Mouse (Mus musculus) forebrain, embryonic 12.5 days (tissue): ENCODE data around the gene D10Jhu81e. TPM values are rescaled to one million over a fixed set of nuclear protein-coding genes. Genes with fewer than 3 reads are reported as not detected.

Source experiments
- ATAC-seq: fragments of 200-750 bp; cut with Nextera tagmentation; 2 replicates; pipeline ENCODE4 v1.8.0; 2017; ENCODE audit warnings: moderate TSS enrichment; ENCODE audit not compliant: low FRiP score
- H3K27ac ChIP-seq: fragments of 300-500 bp; sonication (generic); 2 replicates; pipeline ENCODE4 v1.5.1; 2016; ENCODE audit warnings: mild to moderate bottlenecking
- H3K27me3 ChIP-seq: fragments of 300-500 bp; sonication (generic); 2 replicates; pipeline ENCODE4 v1.6.1; 2016; ENCODE audit warnings: mild to moderate bottlenecking
- H3K36me3 ChIP-seq: fragments of 300-500 bp; sonication (generic); replicated peaks from 2 replicates; pipeline ENCODE4 v1.6.1; 2016; ENCODE audit warnings: mild to moderate bottlenecking
- H3K4me1 ChIP-seq: fragments of 300-500 bp; sonication (generic); 2 replicates; pipeline ENCODE4 v1.6.1; 2016
- H3K4me2 ChIP-seq: fragments of 300-500 bp; sonication (generic); 2 replicates; pipeline ENCODE4 v1.6.1; 2016; ENCODE audit warnings: mild to moderate bottlenecking, moderate library complexity
- H3K4me3 ChIP-seq: fragments of 300-500 bp; sonication (generic); replicated peaks from 2 replicates; pipeline ENCODE4 v1.5.1; 2016; ENCODE audit warnings: mild to moderate bottlenecking
- H3K9ac ChIP-seq: fragments of 300-500 bp; sonication (generic); 2 replicates; pipeline ENCODE4 v1.6.1; 2016; ENCODE audit warnings: mild to moderate bottlenecking
- H3K9me3 ChIP-seq: fragments of 300-500 bp; sonication (generic); 2 replicates; pipeline ENCODE4 v1.6.1; 2016
- WGBS: fragments of 180-500 bp; shearing (Covaris S2); methylation state at CpG from one replicate; pipeline ENCODE4 v1.1.7; 2016; 5-methylcytosine and 5-hydroxymethylcytosine counted together
- polyA plus RNA-seq: library from polyadenylated mRNA; unstranded; fragments of >200 nt; fragmentation: Nextera tagmentation; extraction: Ambion mirVana; gene quantifications from 2 replicates; pipeline ENCODE4 v1.2.1, GENCODE M21; 2016

D10Jhu81e gene
- polyA plus RNA-seq, 1 experiment from 2014 or later = 23.9 TPM

- Histone ChIP-seq H3K27ac (no peak overlapping the region), H3K4me2 (no peak overlapping the region), H3K4me1 (peaks cover 8% of the 10 kb centered on the region), H3K9me3 (no peaks in the 10 kb centered on the region), H3K9ac (no peak overlapping the region), H3K27me3 (no peaks in the 10 kb centered on the region), H3K4me3 (no peak overlapping the region), H3K36me3 (peaks cover 39% of the 10 kb centered on the region)
- ATAC-seq = 0 out of 2 replicates have a peak, but pooled peaks have one; percentile 17
- 88% methylated on average over 16 of the region's 16 CpGs for WGBS
Measured at GRCm38 (mm10) chr10:78160369-78161095, 9.1 kb downstream of the D10Jhu81e start.

GRCm38 (mm10) chr10:78159906-78160305 lies 9.7 kb downstream of the D10Jhu81e start:
- Histone ChIP-seq H3K27ac (no peak overlapping the region), H3K36me3 (peaks cover 34% of the 10 kb centered on the region), H3K9ac (no peak overlapping the region), H3K4me2 (peak overlapping the region; percentile 43), H3K27me3 (no peaks in the 10 kb centered on the region), H3K4me1 (peaks cover 8% of the 10 kb centered on the region), H3K9me3 (no peaks in the 10 kb centered on the region), H3K4me3 (no peak overlapping the region)
- ATAC-seq = peak; percentile 81
- 2% methylated on average over 7 of the region's 7 CpGs for whole genome bisulfite sequencing

- Histone ChIP-seq H3K9ac (no peak overlapping the region; the same call in 1 of the 2 replicates), H3K9me3 (no peaks in the 10 kb centered on the region), H3K36me3 (peaks cover 32% of the 10 kb centered on the region), H3K27ac (no peak overlapping the region), H3K27me3 (no peaks in the 10 kb centered on the region), H3K4me2 (peak overlapping the region; percentile 43), H3K4me1 (peaks cover 8% of the 10 kb centered on the region), H3K4me3 (peak overlapping the region; percentile 14; the same call in 1 of the 2 replicates)
- WGBS = 18% methylated on average over 17 of the region's 17 CpGs
- ATAC-seq = peak; percentile 28
Measured at GRCm38 (mm10) chr10:78159252-78159878, 10.2 kb downstream of the D10Jhu81e start.

GRCm38 (mm10) chr10:78158041-78158440 lies 11.5 kb downstream of the D10Jhu81e start:
- H3K27me3 ChIP-seq = no peaks in the 10 kb centered on the region
- no peak overlapping the region for H3K27ac ChIP-seq
- H3K36me3 ChIP-seq = peaks cover 25% of the 10 kb centered on the region
- H3K9me3 ChIP-seq = no peaks in the 10 kb centered on the region
- peaks cover 8% of the 10 kb centered on the region for H3K4me1 ChIP-seq
- WGBS = 90% methylated on average over 15 of the region's 15 CpGs
- no peak overlapping the region for H3K9ac ChIP-seq
- no peak overlapping the region for H3K4me3 ChIP-seq
- H3K4me2 ChIP-seq = no peak overlapping the region
- no peak for ATAC-seq

- no peak overlapping the region for H3K27ac ChIP-seq
- 86% methylated on average over 6 of the region's 6 CpGs for WGBS
- H3K36me3 ChIP-seq = peaks cover 15% of the 10 kb centered on the region
- H3K9ac ChIP-seq = no peak overlapping the region
- no peak overlapping the region for H3K4me3 ChIP-seq
- H3K9me3 ChIP-seq = no peaks in the 10 kb centered on the region
- no peaks in the 10 kb centered on the region for H3K27me3 ChIP-seq
- H3K4me1 ChIP-seq = peaks cover 8% of the 10 kb centered on the region
- no peak for ATAC-seq
- no peak overlapping the region for H3K4me2 ChIP-seq
Measured at GRCm38 (mm10) chr10:78156926-78157325, 12.7 kb downstream of the D10Jhu81e start.

- Histone ChIP-seq H3K27ac (no peak overlapping the region), H3K36me3 (no peaks in the 10 kb centered on the region), H3K4me1 (no peaks in the 10 kb centered on the region), H3K4me3 (no peak overlapping the region), H3K4me2 (no peak overlapping the region), H3K9me3 (no peaks in the 10 kb centered on the region), H3K9ac (no peak overlapping the region), H3K27me3 (peaks cover 8% of the 10 kb centered on the region; the same call in 1 of the 2 replicates)
- ATAC-seq = no peak
- 71% methylated on average over 10 of the region's 10 CpGs for WGBS
Measured at GRCm38 (mm10) chr10:78148834-78149766, 20.5 kb downstream of the D10Jhu81e start.

GRCm38 (mm10) chr10:78147908-78148441 lies 21.6 kb downstream of the D10Jhu81e start:
- Histone ChIP-seq H3K9me3 (no peaks in the 10 kb centered on the region), H3K4me2 (no peak overlapping the region), H3K4me1 (no peaks in the 10 kb centered on the region), H3K36me3 (no peaks in the 10 kb centered on the region), H3K27me3 (peaks cover 8% of the 10 kb centered on the region; the same call in 1 of the 2 replicates), H3K9ac (no peak overlapping the region), H3K4me3 (no peak overlapping the region), H3K27ac (no peak overlapping the region)
- 87% methylated on average over 4 of the region's 4 CpGs for WGBS
- ATAC-seq = no peak

- H3K36me3 ChIP-seq = no peaks in the 10 kb centered on the region
- WGBS = 62% methylated on average over 8 of the region's 8 CpGs
Measured at GRCm38 (mm10) chr10:78143727-78144505, 25.7 kb downstream of the D10Jhu81e start.

GRCm38 (mm10) chr10:78140843-78141242 lies 28.7 kb downstream of the D10Jhu81e start:
- no peaks in the 10 kb centered on the region for H3K27me3 ChIP-seq
- H3K4me3 ChIP-seq = no peak overlapping the region
- no peak overlapping the region for H3K9ac ChIP-seq
- WGBS = 84% methylated on average over 3 of the region's 3 CpGs
- H3K9me3 ChIP-seq = no peaks in the 10 kb centered on the region
- no peaks in the 10 kb centered on the region for H3K36me3 ChIP-seq
- no peaks in the 10 kb centered on the region for H3K4me1 ChIP-seq
- H3K4me2 ChIP-seq = no peak overlapping the region
- ATAC-seq = no peak
- H3K27ac ChIP-seq = no peak overlapping the region

More at GRCm38 (mm10) chr10:78143727-78144505, 25.7 kb downstream of the D10Jhu81e start:
- H3K27me3 ChIP-seq = 0 out of 2 replicates have a peak, but pooled peaks cover 4% of the 10 kb centered on the region
- H3K4me1 ChIP-seq = no peaks in the 10 kb centered on the region
- H3K4me3 ChIP-seq = no peak overlapping the region
- H3K9ac ChIP-seq = no peak overlapping the region
- no peaks in the 10 kb centered on the region for H3K9me3 ChIP-seq
- ATAC-seq = no peak
- no peak overlapping the region for H3K4me2 ChIP-seq
- H3K27ac ChIP-seq = no peak overlapping the region

- Histone ChIP-seq H3K4me3 (no peak overlapping the region), H3K27me3 (no peaks in the 10 kb centered on the region), H3K4me2 (no peak overlapping the region), H3K9ac (no peak overlapping the region), H3K9me3 (no peaks in the 10 kb centered on the region), H3K36me3 (no peaks in the 10 kb centered on the region), H3K27ac (no peak overlapping the region), H3K4me1 (peaks cover 3% of the 10 kb centered on the region)
- 92% methylated on average over 1 of the region's 1 CpGs for WGBS
- no peak for ATAC-seq
Measured at GRCm38 (mm10) chr10:78140251-78140600, 29.4 kb downstream of the D10Jhu81e start.

- no peak for ATAC-seq
- 77% methylated on average over 11 of the region's 11 CpGs for WGBS
Measured at GRCm38 (mm10) chr10:78139572-78140250, 29.9 kb downstream of the D10Jhu81e start.

More at GRCm38 (mm10) chr10:78139572-78140250, 29.9 kb downstream of the D10Jhu81e start:
- no peaks in the 10 kb centered on the region for H3K9me3 ChIP-seq
- H3K9ac ChIP-seq = no peak overlapping the region
- no peaks in the 10 kb centered on the region for H3K36me3 ChIP-seq
- H3K27ac ChIP-seq = no peak overlapping the region
- H3K4me3 ChIP-seq = no peak overlapping the region
- no peaks in the 10 kb centered on the region for H3K27me3 ChIP-seq
- H3K4me1 ChIP-seq = peaks cover 8% of the 10 kb centered on the region
- no peak overlapping the region for H3K4me2 ChIP-seq
